Mouse (Mus musculus) ES-E14 (cell line): Measurements from ENCODE around the gene Isl2.

Experiments
- CHD2 ChIP-seq: IDR thresholded peaks from 2 replicates; pipeline ENCODE4 v1.6.1; 2014; ENCODE audit warnings: mild to moderate bottlenecking, low read depth, low read length, inconsistent platforms
- MAFK ChIP-seq: IDR thresholded peaks from 2 replicates; pipeline ENCODE4 v1.6.1; 2014; ENCODE audit warnings: mild to moderate bottlenecking, low read depth, low read length, inconsistent platforms; ENCODE audit not compliant: insufficient read depth
- ZC3H11A ChIP-seq: IDR thresholded peaks from 2 replicates; pipeline ENCODE4 v1.6.1; 2012; ENCODE audit warnings: low read depth, mild to moderate bottlenecking, inconsistent platforms, low read length, borderline replicate concordance
- ZNF384 ChIP-seq: IDR thresholded peaks from 2 replicates; pipeline ENCODE4 v1.6.1; 2012; ENCODE audit warnings: low read depth, low read length, inconsistent platforms

DNA sequence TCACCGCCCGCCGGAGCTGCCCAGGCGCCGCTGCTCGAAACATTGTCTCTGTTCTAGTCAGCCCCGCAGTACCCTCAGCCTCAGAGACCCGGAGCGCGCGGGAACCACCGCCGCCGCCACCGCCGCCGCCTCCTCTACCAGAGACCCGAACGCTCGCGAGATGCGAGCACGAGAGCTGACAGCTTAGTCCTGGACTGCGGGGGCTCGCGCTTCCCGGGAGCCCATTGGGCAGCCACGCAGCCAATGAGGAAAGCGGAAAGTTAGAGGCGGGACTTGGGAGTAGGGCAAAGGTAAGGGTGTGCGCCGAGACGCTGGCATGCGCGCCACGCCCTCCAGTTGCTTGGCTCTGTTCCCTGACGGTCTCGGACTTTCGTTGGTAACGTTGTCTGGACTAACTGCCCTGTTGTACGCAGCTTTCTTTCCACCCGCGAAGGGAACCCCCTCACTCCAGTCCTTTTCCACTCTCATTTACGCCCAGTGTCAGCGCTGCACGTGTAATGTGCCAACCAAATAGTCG is 26.4 kb upstream of the Isl2 start, which contains the start of gene Etfa:
- TF ChIP-seq ZNF384 (no peak), MAFK (no peak), CHD2 (peak; percentile 94), ZC3H11A (no peak)
